Mouse (Mus musculus) layer of hippocampus, postnatal 10 days (tissue): ENCODE measurements around the gene Rgs3. TPM values are rescaled to one million over a fixed set of nuclear protein-coding genes. Genes with fewer than 3 reads are reported as not detected.

Experiments
- DNase-seq, 2 experiments: peaks; one replicate each; pipeline ENCODE4 v3.0.0; 2021; ENCODE audit warnings: low spot score in 2 of 2
- total RNA-seq, 2 experiments: library from RNA; stranded (reverse); gene quantifications; 2 replicates each; pipeline ENCODE4 v1.2.3; 2021

Gene Rgs3
- total RNA-seq, 2 experiments from 2014 or later = 22.2 to 23.9 TPM

GRCm38 (mm10) chr4:62604094-62604493 lies 44.4 kb downstream of the Rgs3 start:
- no peak for DNase-seq

GRCm38 (mm10) chr4:62605856-62606541 lies 46.4 kb downstream of the Rgs3 start:
- no peak for DNase-seq

- no peak for DNase-seq
These were observed 46.9 kb downstream of the Rgs3 start for GRCm38 (mm10) chr4:62606542-62606882.

GRCm38 (mm10) chr4:62606905-62607304 lies 47.3 kb downstream of the Rgs3 start:
- DNase-seq = no peak

- no peak for DNase-seq
These were observed 47.7 kb downstream of the Rgs3 start for GRCm38 (mm10) chr4:62607345-62607744.

- no peak for DNase-seq
These were observed 48.2 kb downstream of the Rgs3 start for GRCm38 (mm10) chr4:62607805-62608204.

GRCm38 (mm10) chr4:62609333-62609732 lies 49.7 kb downstream of the Rgs3 start:
- no peak for DNase-seq

- DNase-seq = no peak
These were observed 50.6 kb downstream of the Rgs3 start for GRCm38 (mm10) chr4:62610142-62610675.

- peak; percentile 77 to 78 for DNase-seq
These were observed 53.2 kb downstream of the Rgs3 start for GRCm38 (mm10) chr4:62612601-62613501.

- DNase-seq = no peak
These were observed 54.2 kb downstream of the Rgs3 start for GRCm38 (mm10) chr4:62613646-62614365.

- no peak for DNase-seq
These were observed 58.3 kb downstream of the Rgs3 start for GRCm38 (mm10) chr4:62617856-62618440.

GRCm38 (mm10) chr4:62619232-62619964 lies 59.8 kb downstream of the Rgs3 start:
- peak in 1 of 2 experiments; percentile 56 for DNase-seq

- DNase-seq = no peak
These were observed 60.3 kb downstream of the Rgs3 start for GRCm38 (mm10) chr4:62619965-62620244.

GRCm38 (mm10) chr4:62621151-62621550 lies 61.5 kb downstream of the Rgs3 start:
- no peak for DNase-seq

GRCm38 (mm10) chr4:62621880-62622675 lies 62.4 kb downstream of the Rgs3 start:
- DNase-seq = no peak

- no peak for DNase-seq
These were observed 63.8 kb downstream of the Rgs3 start for GRCm38 (mm10) chr4:62623251-62624015.

GRCm38 (mm10) chr4:62624679-62625450 lies 65.2 kb downstream of the Rgs3 start:
- no peak for DNase-seq

GRCm38 (mm10) chr4:62625451-62626061 lies 65.9 kb downstream of the Rgs3 start:
- no peak for DNase-seq
